Mouse (Mus musculus) bone marrow, adult 2 months (tissue): ENCODE data around the gene Epb41l2.

ENCODE experiments used
- CTCF ChIP-seq: fragments of 200-500 bp; IDR thresholded peaks from 2 replicates; pipeline ENCODE4 v1.5.1; 2011; ENCODE audit warnings: low read length, control low read depth; ENCODE audit not compliant: control insufficient read depth, insufficient read depth
- POLR2A ChIP-seq: fragments of 200-500 bp; IDR thresholded peaks from 2 replicates; pipeline ENCODE4 v1.6.1; 2011; ENCODE audit warnings: low read depth, mild to moderate bottlenecking, control low read depth, low read length, borderline replicate concordance; ENCODE audit not compliant: control insufficient read depth

DNA sequence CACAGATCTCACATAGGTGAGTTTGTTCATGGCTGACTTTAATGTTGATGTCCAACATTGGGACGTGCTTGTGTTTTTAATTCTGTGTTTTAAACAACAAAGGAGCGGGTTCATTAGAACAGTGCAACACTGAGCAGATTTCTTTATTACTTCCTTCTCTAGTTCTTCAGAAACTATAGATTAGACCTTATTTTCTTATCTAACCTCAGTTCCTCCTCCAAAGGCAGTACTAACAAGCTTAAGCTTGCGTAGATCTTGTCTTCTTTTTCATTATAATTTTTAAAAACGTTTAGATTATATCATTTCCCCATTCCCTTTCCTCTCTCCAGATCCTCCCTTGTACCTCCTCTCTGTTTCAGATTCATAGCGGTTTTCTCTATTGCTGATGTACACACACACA lies 57.1 kb downstream of the Epb41l2 start:
- no peak for TF ChIP-seq POLR2A
- TF ChIP-seq CTCF = no peak
